ENCODE assay signal across 11 mouse cellular contexts in genomic region chr2:158079843-158080395, GRCm38 (mm10). TPM values are rescaled to one million over a fixed set of nuclear protein-coding genes. Genes with fewer than 3 reads are reported as not detected.
DNase-seq lines count a peak whose midpoint lies in the region; ATAC-seq and TF ChIP-seq lines count a peak whose summit lies in the region.
"Had no signal": no experiment of that assay in that cellular context is flagged by ENCODE, and none has a peak within 500 bp of the region (broad histone marks: within the 10 kb centered on the region; RNA-seq: fewer than 3 reads in every experiment).

No protein-coding gene starts in this region.

- H3K9ac ChIP-seq in embryonic facial prominence, embryonic 12.5 days = no peak overlapping the region
- no peak overlapping the region for H3K9ac ChIP-seq in lung, embryonic 14.5 days
- no peak overlapping the region for H3K9ac ChIP-seq in intestine, postnatal 0 days (ENCODE audit: low read depth, low read length)
- H3K9ac ChIP-seq: embryonic facial prominence, embryonic 13.5 days had no signal

- WGBS in embryonic facial prominence, embryonic 12.5 days = 59% methylated on average over 9 of the region's 9 CpGs
- 63% methylated on average over 9 of the region's 9 CpGs for WGBS in embryonic facial prominence, embryonic 10.5 days
- 44% methylated on average over 9 of the region's 9 CpGs for WGBS in lung, embryonic 14.5 days
- 56% methylated on average over 9 of the region's 9 CpGs for WGBS in lung, adult 2 months
- 30% methylated on average over 9 of the region's 9 CpGs for WGBS in intestine, postnatal 0 days

- H3K4me3 ChIP-seq in embryonic facial prominence, embryonic 12.5 days = no peak overlapping the region
- no peak overlapping the region for H3K4me3 ChIP-seq in embryonic facial prominence, embryonic 10.5 days
- H3K4me3 ChIP-seq in lung, embryonic 14.5 days (ENCODE audit: low read depth, low read length) = no peak overlapping the region
- H3K4me3 ChIP-seq in lung, adult 2 months (replicated peaks; ENCODE audit: extremely low read depth, low read depth, low read length) = no peak overlapping the region
- H3K4me3 ChIP-seq in intestine, postnatal 0 days (ENCODE audit: low read depth, low read length) = no peak overlapping the region
- H3K4me3 ChIP-seq: embryonic facial prominence, embryonic 13.5 days; limb, embryonic 10.5 days had no signal

- no peak; the same call in 1 of the 2 replicates for TF ChIP-seq CTCF in lung, embryonic 14.5 days (IDR thresholded peaks at IDR 0.05; ENCODE audit: low read depth)
- no peak; the same call in 1 of the 2 replicates for TF ChIP-seq CTCF in lung, adult 2 months (IDR thresholded peaks at IDR 0.05; ENCODE audit: insufficient read depth, low read length)
- peak; percentile 57 for TF ChIP-seq CTCF in intestine, postnatal 0 days (IDR thresholded peaks at IDR 0.05; ENCODE audit: low read depth)

- H3K4me2 ChIP-seq in embryonic facial prominence, embryonic 12.5 days (replicated peaks) = no peak overlapping the region
- H3K4me2 ChIP-seq in lung, embryonic 14.5 days = no peak overlapping the region
- no peak overlapping the region for H3K4me2 ChIP-seq in intestine, postnatal 0 days (replicated peaks; ENCODE audit: low read depth)
- H3K4me2 ChIP-seq: embryonic facial prominence, embryonic 13.5 days had no signal

- no peaks in the 10 kb centered on the region for H3K9me3 ChIP-seq in embryonic facial prominence, embryonic 12.5 days
- H3K9me3 ChIP-seq in embryonic facial prominence, embryonic 10.5 days = no peaks in the 10 kb centered on the region
- no peaks in the 10 kb centered on the region for H3K9me3 ChIP-seq in lung, embryonic 14.5 days (ENCODE audit: low read depth, low read length)
- no peaks in the 10 kb centered on the region for H3K9me3 ChIP-seq in intestine, postnatal 0 days (ENCODE audit: control insufficient read depth)
- H3K9me3 ChIP-seq: embryonic facial prominence, embryonic 13.5 days; limb, embryonic 10.5 days had no signal

- peaks cover 24% of the 10 kb centered on the region for H3K36me3 ChIP-seq in embryonic facial prominence, embryonic 12.5 days
- H3K36me3 ChIP-seq in embryonic facial prominence, embryonic 10.5 days (replicated peaks) = peaks cover 35% of the 10 kb centered on the region
- H3K36me3 ChIP-seq in lung, embryonic 14.5 days (ENCODE audit: insufficient read depth) = peaks cover 30% of the 10 kb centered on the region
- H3K36me3 ChIP-seq in intestine, postnatal 0 days (ENCODE audit: control insufficient read depth, insufficient read depth) = peaks cover 26% of the 10 kb centered on the region

- H3K27me3 ChIP-seq in embryonic facial prominence, embryonic 12.5 days = no peaks in the 10 kb centered on the region
- no peaks in the 10 kb centered on the region for H3K27me3 ChIP-seq in embryonic facial prominence, embryonic 10.5 days (replicated peaks; ENCODE audit: low read depth, poor library complexity, severe bottlenecking)
- no peaks in the 10 kb centered on the region for H3K27me3 ChIP-seq in lung, embryonic 14.5 days (ENCODE audit: insufficient read depth, low read length)
- H3K27me3 ChIP-seq in intestine, postnatal 0 days (replicated peaks; ENCODE audit: control insufficient read depth, insufficient read depth, low read length) = no peaks in the 10 kb centered on the region
- H3K27me3 ChIP-seq: embryonic facial prominence, embryonic 13.5 days had no signal

- intact Hi-C loops in heart, postnatal 36 days (cut with DNase I) = no loop called here

- H3K4me1 ChIP-seq in embryonic facial prominence, embryonic 12.5 days = no peaks in the 10 kb centered on the region
- H3K4me1 ChIP-seq in embryonic facial prominence, embryonic 10.5 days = peaks cover 7% of the 10 kb centered on the region; the same call in 1 of the 2 replicates
- H3K4me1 ChIP-seq in lung, embryonic 14.5 days (ENCODE audit: insufficient read depth) = 0 out of 2 replicates have a peak, but pooled peaks cover 4% of the 10 kb centered on the region
- peaks cover 4% of the 10 kb centered on the region for H3K4me1 ChIP-seq in lung, adult 2 months (ENCODE audit: control insufficient read depth, insufficient read depth, low read length)
- H3K4me1 ChIP-seq in intestine, postnatal 0 days (replicated peaks; ENCODE audit: control insufficient read depth, insufficient read depth, low read length) = peaks cover 18% of the 10 kb centered on the region; the same call in 1 of the 2 replicates

- no peak for ATAC-seq in embryonic facial prominence, embryonic 12.5 days (ENCODE audit: insufficient number of reproducible peaks, insufficient read depth, low FRiP score, low TSS enrichment)
- ATAC-seq in lung, embryonic 14.5 days (ENCODE audit: insufficient read depth) = peak; percentile 35; the same call in 1 of the 2 replicates
- ATAC-seq in intestine, postnatal 0 days = peak; percentile 61
- no peak for ATAC-seq in activated CD4-positive, CD25-positive, alpha-beta regulatory T cell, adult 4 months

- DNase-seq in embryonic facial prominence, embryonic 10.5 days (ENCODE audit: low spot score) = no peak
- DNase-seq in lung, embryonic 14.5 days = peak; percentile 33
- DNase-seq in lung, adult 2 months = no peak
- peak; percentile 45 for DNase-seq in retina, postnatal 1 day
- DNase-seq in heart, postnatal 36 days = no peak
- DNase-seq: heart, adult 18-20 months had no signal

- H3K27ac ChIP-seq in embryonic facial prominence, embryonic 12.5 days = peak overlapping the region; percentile 46; the same call in 1 of the 2 replicates
- H3K27ac ChIP-seq in embryonic facial prominence, embryonic 10.5 days (replicated peaks) = no peak overlapping the region; the same call in 1 of the 2 replicates
- no peak overlapping the region for H3K27ac ChIP-seq in lung, embryonic 14.5 days (ENCODE audit: low read depth)
- H3K27ac ChIP-seq in intestine, postnatal 0 days (ENCODE audit: low read depth, low read length) = peak overlapping the region; percentile 54
- H3K27ac ChIP-seq: embryonic facial prominence, embryonic 13.5 days; limb, embryonic 10.5 days had no signal

- TF ChIP-seq POLR2A in lung, adult 2 months (IDR thresholded peaks at IDR 0.05; ENCODE audit: borderline replicate concordance, extremely low read depth, low read depth, low read length) = no peak

RNA-seq across cellular contexts. Expression of gene Rprd1b, which starts 51.6 kb away (rescaled TPM):
- 52.8 and 53.8 TPM in 2 replicates for polyA plus RNA-seq in embryonic facial prominence, embryonic 12.5 days (2016; fragmentation: Nextera tagmentation; extraction: Ambion mirVana)
- 54.0 and 57.9 TPM in 2 replicates for polyA plus RNA-seq in embryonic facial prominence, embryonic 10.5 days (2016; fragmentation: Nextera tagmentation; extraction: Ambion mirVana)
- polyA plus RNA-seq in lung, embryonic 14.5 days (2014; fragmentation: Nextera tagmentation; extraction: Ambion mirVana) = 48.8 and 50.9 TPM in 2 replicates
- polyA plus RNA-seq in lung, adult 2 months (2012; rRNA removed) = 15.9 and 17.0 TPM in 2 replicates
- 17.1 and 19.8 TPM in 2 replicates for polyA plus RNA-seq in intestine, postnatal 0 days (2015; fragmentation: Nextera tagmentation; extraction: Ambion mirVana)
- 10 to 100 TPM; 17.8 to 24.9 TPM for polyA plus RNA-seq in activated CD4-positive, CD25-positive, alpha-beta regulatory T cell, adult 4 months (2017; shearing (Covaris generic))
- total RNA-seq in heart, postnatal 36 days (2021) = 10 to 100 TPM; 28.3 to 37.7 TPM

RNA-seq across cellular contexts. Expression of gene Tti1, which starts 51.7 kb away (rescaled TPM):
- 29.6 and 30.8 TPM in 2 replicates for polyA plus RNA-seq in embryonic facial prominence, embryonic 12.5 days (2016; fragmentation: Nextera tagmentation; extraction: Ambion mirVana)
- 37.8 and 39.2 TPM in 2 replicates for polyA plus RNA-seq in embryonic facial prominence, embryonic 10.5 days (2016; fragmentation: Nextera tagmentation; extraction: Ambion mirVana)
- polyA plus RNA-seq in lung, embryonic 14.5 days (2014; fragmentation: Nextera tagmentation; extraction: Ambion mirVana) = 25.9 and 27.3 TPM in 2 replicates
- 13.7 and 16.8 TPM in 2 replicates for polyA plus RNA-seq in lung, adult 2 months (2012; rRNA removed)
- polyA plus RNA-seq in intestine, postnatal 0 days (2015; fragmentation: Nextera tagmentation; extraction: Ambion mirVana) = 5.1 and 5.4 TPM in 2 replicates
- 10 to 100 TPM; 22.3 to 26.4 TPM for polyA plus RNA-seq in activated CD4-positive, CD25-positive, alpha-beta regulatory T cell, adult 4 months (2017; shearing (Covaris generic))
- 10 to 100 TPM; 22.8 to 22.9 TPM for total RNA-seq in heart, postnatal 36 days (2021)

Comparison
In these comparisons a context has a peak if more than half of its experiments do, and no peak if none do; other contexts are left out.
1. H3K27ac ChIP-seq: peak in embryonic facial prominence, embryonic 12.5 days (single experiment) and intestine, postnatal 0 days (single experiment); none in embryonic facial prominence, embryonic 10.5 days (single experiment) and lung, embryonic 14.5 days (single experiment).
2. DNase-seq: peak in lung, embryonic 14.5 days (single experiment) and retina, postnatal 1 day (single experiment); none in embryonic facial prominence, embryonic 10.5 days (single experiment), lung, adult 2 months (single experiment) and heart, postnatal 36 days (0 of 2).
3. ATAC-seq: peak in lung, embryonic 14.5 days (single experiment) and intestine, postnatal 0 days (single experiment); none in embryonic facial prominence, embryonic 12.5 days (single experiment) and activated CD4-positive, CD25-positive, alpha-beta regulatory T cell, adult 4 months (single experiment).